Mouse (Mus musculus) ES-Bruce4 (cell line): Measurements from ENCODE around the gene Psma4.

ENCODE experiments used
- CTCF ChIP-seq: IDR thresholded peaks from one replicate; pipeline ENCODE4 v1.8.1; 2011; ENCODE audit warnings: low read depth, low read length
- POLR2A ChIP-seq: IDR thresholded peaks from one replicate; pipeline ENCODE4 v1.8.1; 2011; ENCODE audit warnings: low read length; ENCODE audit not compliant: insufficient read depth

DNA sequence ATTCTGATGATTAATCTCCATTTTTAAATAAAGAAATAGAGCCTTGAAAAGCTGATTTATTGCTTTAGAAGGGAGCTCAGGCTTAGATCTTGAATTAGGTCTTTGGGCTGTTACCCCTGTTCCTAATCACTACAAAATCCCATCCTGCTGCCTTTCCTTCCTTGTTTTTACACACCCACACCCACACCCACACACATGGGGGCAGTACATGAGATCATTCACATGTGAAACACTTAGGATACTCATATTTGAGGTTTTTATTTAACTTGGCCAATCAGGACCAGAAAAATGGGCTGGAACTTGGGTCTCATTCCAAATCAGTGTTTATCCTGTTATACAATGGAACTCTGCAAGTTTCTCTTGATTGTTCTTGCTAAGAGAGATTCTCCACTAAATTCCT, 1.1 kb upstream of the Psma4 start:
- TF ChIP-seq CTCF (no peak), POLR2A (no peak)
